Mouse (Mus musculus): Measurements from ENCODE around the gene Tinag. TPM values are rescaled to one million over a fixed set of nuclear protein-coding genes. Genes with fewer than 3 reads are reported as not detected.
"Not testable (repeated sequence)": the region's sequence is repeated elsewhere in the genome, so short reads cannot be mapped to it uniquely, and the experiment has no call there.

Tinag gene
- 0.04 TPM in 1 of 2 replicates, not detected in the other for polyA plus RNA-seq (2012; rRNA removed)

DNA sequence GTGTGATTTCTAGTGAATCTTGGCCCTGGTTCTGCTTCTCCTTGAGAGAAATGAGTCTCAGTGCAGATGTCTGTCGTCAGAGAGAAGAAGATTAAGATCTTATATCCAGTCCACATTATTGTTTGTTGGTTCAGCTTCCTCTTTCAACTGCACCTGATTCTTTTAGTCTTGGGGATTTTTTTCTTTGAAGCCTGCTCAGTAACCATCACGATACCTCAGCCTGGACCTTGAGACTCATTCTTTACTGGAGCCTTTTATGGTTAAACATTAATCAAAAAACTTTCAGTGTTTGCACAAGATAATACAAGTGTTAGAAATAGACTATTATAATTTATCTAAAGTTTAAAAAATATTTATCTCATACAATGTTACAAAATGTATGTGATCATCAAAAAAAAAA is at the start of gene Tinag:
Gene Tinag, minus strand, starts transcription at position 210 of the 400 bp plus-strand sequence.
- DNase-seq (ENCODE audit: low spot score) = no peak

DNA sequence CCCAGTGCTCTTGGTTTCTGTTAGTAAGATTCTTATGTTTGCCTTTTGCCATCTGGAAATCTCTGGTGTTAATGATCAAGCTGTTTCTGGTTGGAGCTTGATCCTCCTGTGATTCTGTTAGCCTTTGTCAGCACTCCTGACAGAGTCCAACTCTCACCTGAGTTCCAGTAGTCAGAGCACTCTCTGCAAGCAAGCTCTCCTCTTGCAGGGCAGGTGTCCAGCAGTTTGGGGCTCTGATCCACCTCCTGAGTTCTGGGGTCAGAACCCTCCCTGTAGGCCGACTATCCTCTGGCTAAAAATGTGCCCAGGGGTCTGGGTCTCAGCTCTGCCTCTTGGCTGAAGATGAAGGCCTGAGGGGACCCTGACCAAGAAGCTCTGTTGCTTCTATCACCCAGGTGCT is 37.6 kb upstream of the Tinag start:
- DNase-seq (ENCODE audit: low spot score) = not testable (repeated sequence)

GRCm38 (mm10) chr9:77071676-77072075 is 26.1 kb upstream of the Tinag start:
- no peak for DNase-seq (ENCODE audit: low spot score)

DNA sequence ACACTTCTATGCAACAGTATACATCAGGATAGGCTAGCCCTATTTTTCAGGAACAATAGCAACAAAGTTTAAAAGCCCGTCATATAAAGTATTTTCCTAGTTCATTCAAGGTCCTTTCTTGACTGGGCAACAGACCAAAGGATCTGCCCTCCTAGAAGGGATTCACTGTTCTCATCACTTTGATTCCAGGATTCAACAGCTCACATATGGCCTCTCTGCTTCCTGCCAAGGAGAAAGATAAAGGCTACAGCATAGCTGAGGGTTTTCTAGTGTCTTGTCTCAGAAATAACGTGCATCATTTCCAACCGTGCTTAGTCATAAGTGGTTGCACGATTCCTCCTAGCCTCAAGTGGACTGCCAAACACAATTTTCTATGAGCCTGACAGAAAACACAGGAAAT is 11.0 kb upstream of the Tinag start:
- DNase-seq (ENCODE audit: low spot score) = no peak

DNA sequence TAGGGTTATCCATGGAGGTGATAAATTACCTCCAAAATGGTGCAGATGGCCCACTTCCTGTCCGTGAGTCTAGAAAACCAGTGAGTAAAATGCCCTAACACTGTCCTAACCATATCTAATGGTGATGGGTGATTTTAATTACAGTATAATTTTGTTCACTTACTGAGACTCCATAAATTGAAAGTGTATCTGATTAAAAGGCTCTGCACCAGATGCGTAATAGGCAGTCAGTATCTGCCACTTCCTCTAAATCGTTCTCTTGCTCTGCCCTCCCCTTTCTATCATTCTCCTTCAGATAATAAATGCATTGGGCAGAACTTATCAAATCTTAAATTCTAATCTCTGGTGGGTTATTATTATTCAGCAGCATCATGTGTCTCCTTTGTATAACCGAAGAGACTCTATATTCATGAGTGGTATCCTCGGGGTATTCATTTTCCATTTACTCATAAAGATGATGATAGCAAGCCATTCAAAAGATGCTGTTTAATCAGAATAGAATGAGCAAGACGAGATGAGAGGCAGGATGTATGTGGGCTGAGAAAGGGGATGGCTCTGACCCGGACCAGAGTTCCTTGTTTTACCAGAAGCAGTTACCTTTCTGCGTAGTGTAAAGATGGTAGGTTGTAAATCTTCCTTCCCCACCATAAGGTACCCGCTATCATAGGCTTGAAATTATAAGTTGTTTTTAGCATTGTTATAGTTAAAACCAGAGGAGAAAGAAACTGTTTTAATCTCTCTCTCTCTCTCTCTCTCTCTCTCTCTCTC is 9.0 kb upstream of the Tinag start:
- DNase-seq (ENCODE audit: low spot score) = no peak

- no peak for DNase-seq (ENCODE audit: low spot score)
Observed at GRCm38 (mm10) chr9:77051406-77051805, 5.8 kb upstream of the Tinag start.

- DNase-seq (ENCODE audit: low spot score) = no peak
Observed at GRCm38 (mm10) chr9:77049669-77050068, 4.1 kb upstream of the Tinag start.

DNA sequence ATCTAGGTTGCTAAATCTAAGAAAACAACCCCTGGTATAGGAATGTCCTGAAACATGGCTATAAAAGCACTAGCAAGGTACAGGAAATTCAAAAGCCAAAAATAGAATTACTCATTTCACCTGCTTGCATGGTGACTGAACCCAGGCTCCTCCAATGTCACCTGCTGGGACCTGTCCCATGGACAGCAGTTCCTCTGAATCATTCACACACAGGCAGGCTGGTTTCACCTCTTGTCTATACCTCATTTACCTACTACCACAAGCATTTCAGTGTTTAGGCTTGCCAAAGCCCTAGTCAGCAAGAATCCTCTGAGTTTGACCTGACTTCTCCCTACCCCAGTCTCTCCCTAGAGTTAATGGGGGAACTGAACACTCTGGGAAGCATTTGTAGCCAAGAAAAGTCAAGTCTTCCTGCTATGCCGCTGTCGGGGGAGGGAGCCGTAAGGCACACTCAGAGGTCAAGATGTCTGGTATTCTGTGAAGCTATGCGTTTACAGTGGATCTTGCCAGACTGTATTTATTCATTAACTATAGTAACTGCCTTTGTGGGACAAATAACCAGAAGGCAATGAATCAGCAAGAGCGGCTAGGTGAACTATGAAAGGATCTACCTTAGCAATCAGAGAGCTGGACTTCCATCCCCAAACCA is 597 bp upstream of the Tinag start:
- DNase-seq (ENCODE audit: low spot score) = no peak

DNA sequence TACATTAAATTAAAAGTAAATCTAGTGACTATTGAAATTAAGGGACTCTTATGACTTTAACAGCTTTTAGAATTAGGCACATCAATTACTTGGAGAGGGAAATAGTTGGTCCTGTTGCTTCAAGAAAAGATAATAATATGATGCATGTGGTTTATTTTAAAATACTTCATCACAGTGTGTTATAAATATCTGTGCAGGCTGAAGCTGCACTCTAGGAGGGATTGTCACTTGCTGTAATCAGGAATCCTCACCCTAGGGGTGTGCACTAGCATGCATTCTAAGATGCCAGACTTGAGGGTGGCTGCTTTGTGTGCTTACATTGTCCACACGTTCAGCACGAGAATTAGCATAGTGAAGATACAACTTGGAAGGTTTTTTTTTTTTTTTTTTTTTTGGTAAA is 10.2 kb downstream of the Tinag start:
- no peak for DNase-seq (ENCODE audit: low spot score)

- no peak for DNase-seq (ENCODE audit: low spot score)
Observed at GRCm38 (mm10) chr9:77032430-77033154, 13.0 kb downstream of the Tinag start.

DNA sequence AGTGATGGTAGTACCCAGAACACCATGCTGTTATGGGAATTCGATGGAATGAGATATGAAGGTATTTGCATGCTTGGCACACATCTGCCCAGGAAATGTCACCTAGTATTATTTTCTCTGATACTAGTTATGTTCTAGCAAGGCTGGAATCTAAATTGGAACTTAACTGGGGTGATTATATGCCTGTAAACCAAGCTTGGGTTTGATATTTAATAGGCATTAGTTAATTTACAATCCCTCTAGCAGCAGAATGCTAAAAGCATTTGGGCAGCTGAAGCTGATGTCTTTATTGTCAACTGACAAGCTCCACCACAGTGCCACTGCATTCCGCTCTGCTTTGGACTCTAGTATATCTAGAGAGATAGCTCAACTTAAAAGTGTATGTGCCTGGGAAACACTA is 20.3 kb downstream of the Tinag start:
- no peak for DNase-seq (ENCODE audit: low spot score)

GRCm38 (mm10) chr9:77018935-77019334 is 26.7 kb downstream of the Tinag start:
- no peak for DNase-seq (ENCODE audit: low spot score)

DNA sequence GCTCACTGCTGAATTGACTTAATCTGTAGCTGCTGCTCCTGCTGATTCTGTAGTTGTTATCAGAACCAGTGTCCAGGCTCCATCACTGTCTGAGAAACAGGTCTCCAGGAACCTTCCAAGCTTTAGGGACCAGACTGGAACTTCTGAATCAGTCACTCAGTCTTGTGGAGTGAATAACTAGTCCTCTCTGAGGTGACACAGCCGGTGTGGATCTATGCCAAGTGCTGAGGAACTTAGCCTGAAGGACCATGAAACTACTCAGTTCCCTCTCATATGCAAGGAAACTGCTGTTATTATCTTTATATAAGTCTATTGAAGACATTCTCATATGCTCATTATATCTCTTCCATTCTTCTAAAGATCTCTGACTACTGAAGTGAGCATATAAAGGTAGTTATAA is 49.6 kb downstream of the Tinag start:
- DNase-seq (ENCODE audit: low spot score) = no peak

GRCm38 (mm10) chr9:76989946-76990345 is 55.6 kb downstream of the Tinag start:
- no peak for DNase-seq (ENCODE audit: low spot score)

- no peak for DNase-seq (ENCODE audit: low spot score)
Observed at GRCm38 (mm10) chr9:76934813-76935212, 110.8 kb downstream of the Tinag start.

DNA sequence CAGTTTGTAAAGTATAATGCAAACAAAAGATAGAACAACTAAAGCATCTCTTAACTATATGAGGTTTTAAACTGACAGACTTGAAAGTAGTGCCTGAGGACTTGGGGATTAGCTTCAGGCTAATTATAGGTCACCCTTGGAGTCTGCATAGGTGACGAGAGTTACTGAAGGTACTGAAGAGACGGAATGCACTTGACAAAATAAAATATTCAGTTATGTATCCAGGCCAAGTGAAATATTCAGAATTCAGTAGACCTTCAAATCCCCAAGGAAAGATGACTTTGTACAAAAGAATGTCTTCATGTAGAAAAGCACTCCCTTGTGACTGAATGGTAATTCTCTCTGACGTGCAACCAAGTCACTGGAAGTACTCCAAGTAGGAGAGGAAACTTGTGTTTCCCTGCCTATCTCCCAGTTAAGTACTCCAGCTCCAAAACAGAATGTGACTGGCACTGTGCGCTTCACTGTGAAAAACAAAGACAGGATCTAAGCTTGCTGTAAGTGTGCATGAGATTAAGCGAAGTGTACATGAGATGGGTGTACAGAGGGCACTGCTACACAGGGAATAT is 130.4 kb downstream of the Tinag start:
- no peak for DNase-seq (ENCODE audit: low spot score)
